ENCODE assay signal across 8 mouse cellular contexts in genomic region chr3:69004437-69005337, GRCm38 (mm10). TPM values are rescaled to one million over a fixed set of nuclear protein-coding genes. Genes with fewer than 3 reads are reported as not detected.
A peak's percentile ranks its signal among the peaks of the same experiment; 100 is the strongest.
DNase-seq lines count a peak whose midpoint lies in the region; ATAC-seq lines count a peak whose summit lies in the region.

Gene Ift80, minus strand, starts transcription at chr3:69004570.
Gene Smc4, plus strand, starts transcription at chr3:69004738.

- peak within 1 kb of the TSS; percentile 75 for H3K4me3 ChIP-seq in hindbrain, embryonic 15.5 days

- peaks cover 17% of the 10 kb centered on the region for H3K4me1 ChIP-seq in hindbrain, embryonic 15.5 days (replicated peaks)

- peak; percentile 98 for ATAC-seq in hindbrain, embryonic 15.5 days (ENCODE audit: low FRiP score, low read depth)

- H3K4me2 ChIP-seq in hindbrain, embryonic 15.5 days: peak within 1 kb of the TSS; percentile 85

- H3K9me3 ChIP-seq in hindbrain, embryonic 15.5 days: no peaks in the 10 kb centered on the region

- no peaks in the 10 kb centered on the region for H3K27me3 ChIP-seq in hindbrain, embryonic 15.5 days

- WGBS in hindbrain, embryonic 15.5 days: under 1% methylated on average over 73 of the region's 76 CpGs

- peak within 1 kb of the TSS; percentile 60 for H3K9ac ChIP-seq in hindbrain, embryonic 15.5 days

- no peaks in the 10 kb centered on the region for H3K36me3 ChIP-seq in hindbrain, embryonic 15.5 days

- DNase-seq in T-cell, adult 2 months (ENCODE audit: low spot score): peak; percentile 97
- peak; percentile 93 to 96 for DNase-seq in cerebellum, postnatal 36 days
- DNase-seq in frontal cortex, postnatal 36 days (ENCODE audit: low spot score in 2 of 2): peak; percentile 96 to 97
- peak; percentile 90 for DNase-seq in left cerebral cortex, adult 11 months (ENCODE audit: low spot score)
- DNase-seq in lung, postnatal 4 days: peak; percentile 96
- peak; percentile 96 for DNase-seq in retina, postnatal 7 days (ENCODE audit: low read depth, low spot score)
- peak; percentile 87 for DNase-seq in urinary bladder, adult 2 months (ENCODE audit: low spot score)

- H3K27ac ChIP-seq in hindbrain, embryonic 15.5 days (replicated peaks): peak within 1 kb of the TSS; percentile 83

RNA-seq across cellular contexts. Expression of gene Ift80, which starts in this region (rescaled TPM):
- 8.4 and 9.3 TPM in 2 replicates for polyA plus RNA-seq in hindbrain, embryonic 15.5 days (2015; fragmentation: Nextera tagmentation; extraction: Ambion mirVana)
- polyA plus RNA-seq in urinary bladder, adult 2 months (2012; rRNA removed): 9.5 and 10.2 TPM in 2 replicates

RNA-seq across cellular contexts. Expression of gene Smc4, which starts in this region (rescaled TPM):
- 39.2 and 50.9 TPM in 2 replicates for polyA plus RNA-seq in hindbrain, embryonic 15.5 days (2015; fragmentation: Nextera tagmentation; extraction: Ambion mirVana)
- 11.8 and 15.6 TPM in 2 replicates for polyA plus RNA-seq in urinary bladder, adult 2 months (2012; rRNA removed)

Comparison
In these comparisons a context has a peak if more than half of its experiments do, and no peak if none do; other contexts are left out.
1. Peak in every context shown above with its lines: DNase-seq, ATAC-seq, H3K4me3 ChIP-seq and H3K27ac ChIP-seq.